Mouse (Mus musculus): ENCODE results near the gene Spsb1.
A peak's percentile ranks its signal among the peaks of the same experiment; 100 is the strongest.

Gene Spsb1

DNA sequence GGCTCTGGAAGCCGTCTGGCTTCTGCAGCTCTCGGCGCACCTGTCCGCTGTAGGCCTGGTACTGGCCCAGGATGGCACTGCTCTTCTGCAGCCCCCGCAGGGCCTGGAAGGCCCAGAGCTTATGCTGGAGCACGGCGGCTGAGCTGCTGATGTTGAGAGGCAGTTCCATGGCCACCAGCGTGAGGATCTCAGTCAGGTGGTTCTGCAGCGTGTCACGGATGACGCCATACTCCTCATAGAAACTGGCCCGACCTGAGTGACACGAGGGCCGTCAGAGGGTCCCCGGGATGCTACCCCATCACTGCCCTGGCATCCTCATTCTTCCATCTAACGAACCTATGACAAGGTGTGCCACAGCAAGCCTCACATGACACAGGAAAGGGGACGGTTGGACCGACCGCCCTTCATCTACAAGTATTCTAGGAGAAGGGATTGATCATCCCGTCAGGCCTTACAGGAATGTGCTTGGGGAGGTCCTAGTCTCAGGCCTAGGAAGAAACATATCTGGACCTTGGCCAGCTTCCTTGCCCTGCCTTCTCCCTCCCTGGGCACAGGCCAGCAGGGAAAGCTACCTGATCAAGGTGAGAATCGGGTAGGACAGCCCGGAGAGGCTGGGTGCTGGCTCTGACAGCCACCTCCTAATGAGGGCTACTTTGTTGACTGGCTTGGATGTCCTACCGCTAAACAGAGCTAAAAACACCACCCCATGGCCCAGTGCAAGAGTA, 29.2 kb upstream of the Spsb1 start:
- DNase-seq (ENCODE audit: extremely low spot score, low spot score): no peak

DNA sequence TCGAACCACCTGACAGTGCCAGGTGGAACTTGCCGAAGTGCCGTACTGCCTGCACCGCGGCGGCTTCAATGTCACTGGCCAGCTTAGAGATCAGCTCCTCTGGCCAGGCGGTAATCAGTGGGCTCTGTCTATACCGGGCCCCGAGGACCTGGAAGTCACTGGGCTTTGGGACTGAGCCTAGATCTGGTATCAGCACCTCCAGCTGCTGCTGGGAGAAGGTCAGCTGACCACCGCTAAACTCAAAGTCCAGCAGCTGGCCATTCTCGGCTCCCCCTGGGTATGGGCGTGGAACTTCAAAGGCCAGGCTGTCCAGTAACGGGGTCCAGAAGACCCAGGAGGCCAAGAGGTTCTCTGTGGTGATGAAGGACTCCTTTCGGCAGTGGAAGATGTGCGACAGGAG, 27.3 kb upstream of the Spsb1 start:
- no peak for DNase-seq (ENCODE audit: extremely low spot score, low spot score)

DNA sequence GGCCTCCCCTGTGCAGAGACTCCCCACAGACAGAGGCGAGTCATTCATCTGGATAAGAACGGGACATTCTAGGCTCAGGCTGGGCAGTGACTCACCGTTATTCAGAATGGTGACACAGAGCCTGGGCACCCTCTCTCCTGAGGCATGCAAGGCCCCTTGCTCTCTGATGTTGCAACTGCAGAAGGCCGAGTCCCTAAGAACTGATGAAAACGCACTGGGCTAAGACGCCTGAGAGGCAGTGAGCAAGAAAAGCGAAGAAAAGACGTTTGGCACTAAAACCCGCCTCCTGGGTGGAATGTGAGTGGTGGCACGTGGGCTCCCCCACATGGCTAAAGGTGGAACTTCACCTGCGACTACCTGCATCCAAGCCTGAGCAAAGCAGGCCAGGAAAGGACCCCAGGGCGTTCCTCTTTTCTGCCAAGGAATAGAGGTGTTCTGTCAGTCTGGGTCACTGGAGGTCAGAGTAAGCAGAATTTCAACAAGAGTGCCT, 25.0 kb upstream of the Spsb1 start:
- DNase-seq (ENCODE audit: extremely low spot score, low spot score): peak; percentile 91

DNA sequence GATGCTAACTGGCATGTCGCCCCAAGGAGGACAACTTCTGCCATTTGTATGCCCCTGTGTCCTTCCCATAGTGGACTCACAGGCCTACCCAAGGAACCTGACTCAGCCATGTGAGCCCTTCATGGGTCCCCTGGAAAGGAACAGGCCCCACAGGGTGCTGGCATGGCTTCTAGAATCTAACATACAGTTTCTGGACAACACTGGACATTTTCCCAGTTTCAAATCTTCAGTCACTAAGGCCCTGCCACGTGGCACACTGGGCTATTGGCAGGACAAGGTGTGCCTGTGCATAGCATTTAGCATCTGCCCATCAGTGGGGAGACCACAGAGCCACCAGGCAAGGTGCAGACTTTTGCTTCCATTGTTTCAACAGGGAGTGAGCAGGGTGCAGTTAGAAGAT, 24.0 kb upstream of the Spsb1 start:
- no peak for DNase-seq (ENCODE audit: extremely low spot score, low spot score)

DNA sequence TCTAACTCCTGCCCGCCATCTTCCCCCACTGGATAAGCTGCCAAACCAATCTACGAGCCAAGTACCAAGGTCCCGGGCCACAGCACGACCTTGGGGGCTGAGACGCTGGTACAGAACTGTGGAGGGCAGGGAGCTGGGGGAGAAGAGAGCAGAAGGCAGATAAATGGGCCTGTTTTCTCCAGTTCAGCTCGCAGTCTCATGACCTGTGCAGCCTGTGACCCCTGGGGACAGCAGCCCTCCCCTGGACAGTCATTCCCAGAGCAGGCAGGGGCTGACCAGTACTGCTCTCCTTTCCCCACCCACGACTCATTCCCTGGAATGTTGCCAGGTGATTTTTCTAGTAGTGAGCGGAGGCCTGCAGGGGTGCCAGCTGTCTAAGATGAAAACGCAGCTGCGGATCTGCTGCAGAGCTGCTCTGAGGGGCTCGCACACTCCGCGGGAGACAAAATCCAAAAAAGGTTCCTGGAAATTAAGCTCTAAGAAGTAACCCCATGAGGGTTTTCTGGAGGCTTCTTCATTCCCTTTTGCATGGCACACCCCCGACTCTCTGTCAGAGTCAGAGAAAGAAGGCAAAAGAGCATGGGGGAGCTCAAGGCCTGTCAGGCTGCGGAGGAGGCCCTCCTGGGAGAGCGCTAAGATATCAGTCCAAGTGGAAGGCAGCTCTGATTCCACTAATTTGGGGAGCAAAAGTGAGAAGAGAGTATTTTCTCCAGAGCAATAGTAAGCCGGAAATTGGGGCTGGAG, 23.1 kb upstream of the Spsb1 start:
- DNase-seq (ENCODE audit: extremely low spot score, low spot score): no peak

DNA sequence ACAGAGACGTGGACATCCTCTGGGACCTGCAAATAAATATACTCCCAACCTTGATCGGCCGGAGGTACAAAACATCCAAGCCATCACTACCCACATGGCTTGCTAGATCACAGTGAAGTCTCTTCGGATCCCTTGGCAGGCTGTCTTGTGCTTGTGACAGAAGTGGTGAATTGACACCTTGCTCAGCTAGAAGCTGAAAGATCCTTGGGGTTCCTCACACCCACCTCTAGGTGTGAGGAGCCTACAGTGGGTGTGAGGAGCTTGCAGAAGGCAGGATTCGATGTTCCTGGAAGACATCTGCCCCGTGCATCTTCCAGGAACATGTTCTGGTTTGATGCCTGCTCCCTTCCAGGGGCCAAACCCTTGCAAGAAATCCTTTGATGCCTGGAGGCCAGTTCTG, 22.3 kb upstream of the Spsb1 start:
- no peak for DNase-seq (ENCODE audit: extremely low spot score, low spot score)

DNA sequence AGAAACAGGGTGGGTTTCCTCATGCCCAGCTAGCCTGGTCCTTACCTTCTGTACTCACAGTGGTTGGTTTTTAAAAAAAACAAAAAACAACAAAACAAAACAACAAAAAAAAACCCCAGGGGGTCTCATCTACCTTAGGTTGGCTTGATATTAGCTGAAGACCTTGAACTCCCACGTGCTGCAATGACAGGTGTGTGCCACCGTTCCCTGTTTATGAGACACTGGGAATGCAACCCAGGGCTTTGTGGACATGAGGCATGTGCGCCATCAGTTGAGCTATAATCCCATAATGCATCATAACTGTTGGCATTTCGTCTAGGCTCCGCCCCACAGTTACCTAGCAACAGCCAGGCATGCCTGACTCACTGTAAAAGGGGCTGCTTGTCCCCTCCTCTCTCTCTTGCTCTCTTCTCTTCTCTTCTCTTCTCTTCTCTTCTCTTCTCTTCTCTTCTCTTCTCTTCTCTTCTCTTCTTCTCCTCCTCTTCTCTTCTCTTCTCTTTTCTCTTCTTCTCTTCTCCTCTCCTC, 20.9 kb upstream of the Spsb1 start:
- no peak for DNase-seq (ENCODE audit: extremely low spot score, low spot score)

DNA sequence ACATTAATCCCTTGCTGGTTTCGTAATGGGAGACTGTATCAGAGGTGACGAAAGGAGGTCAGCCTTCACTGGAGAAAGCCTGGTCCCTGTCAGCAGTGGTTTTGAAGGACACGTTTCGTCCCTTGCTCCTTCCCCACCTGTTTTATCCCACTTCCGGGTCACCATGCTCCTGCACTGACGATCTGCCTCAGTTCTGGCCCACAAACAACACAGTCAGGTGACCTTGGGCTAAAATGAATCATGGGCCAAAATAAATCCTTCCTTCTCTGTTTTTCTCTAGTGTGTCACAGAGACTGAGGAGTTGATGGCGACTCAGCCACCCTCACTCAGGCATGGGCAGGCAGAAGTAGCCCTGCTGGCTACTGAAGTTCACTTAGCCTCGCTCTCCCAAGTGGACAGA, 20.4 kb upstream of the Spsb1 start:
- no peak for DNase-seq (ENCODE audit: extremely low spot score, low spot score)

DNA sequence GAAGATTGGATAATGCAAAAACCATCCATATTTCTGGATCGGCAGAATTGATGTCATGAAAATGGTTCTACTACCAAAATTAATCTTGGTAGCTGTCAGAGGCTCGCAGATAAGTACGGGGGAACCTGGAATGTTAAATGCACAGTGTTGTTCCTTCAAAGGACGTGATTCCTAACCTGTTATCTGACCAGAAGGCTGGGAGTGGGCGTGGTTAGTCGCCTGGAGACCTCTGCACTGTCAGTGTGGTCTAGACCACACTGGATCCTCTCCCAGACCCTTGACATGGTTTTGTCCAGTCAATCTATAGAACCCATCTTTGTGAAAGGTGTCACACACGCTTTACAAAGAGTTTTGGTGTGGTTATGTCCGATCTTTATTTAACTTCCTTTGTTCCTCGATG, 16.6 kb upstream of the Spsb1 start:
- no peak for DNase-seq (ENCODE audit: extremely low spot score, low spot score)

DNA sequence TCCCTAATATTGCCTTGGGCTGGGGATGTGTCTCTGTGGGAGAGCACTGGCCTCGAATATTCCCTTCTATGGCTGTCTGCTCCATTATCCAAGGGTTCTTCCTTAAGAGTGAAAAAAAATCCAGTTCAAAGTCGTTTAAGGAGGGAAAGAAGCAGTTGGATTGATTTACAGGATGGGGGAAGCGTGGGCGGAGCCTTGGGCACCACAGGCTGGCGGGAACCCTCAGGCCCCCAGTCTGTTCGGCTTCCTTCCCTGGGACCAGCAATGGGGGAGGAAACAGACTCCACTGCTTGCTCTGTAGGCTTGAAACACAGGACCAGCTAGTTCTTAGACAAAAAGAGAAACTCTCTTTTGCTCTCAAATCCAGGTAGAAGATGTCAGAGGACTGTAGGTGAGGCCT, 13.7 kb upstream of the Spsb1 start:
- no peak for DNase-seq (ENCODE audit: extremely low spot score, low spot score)

DNA sequence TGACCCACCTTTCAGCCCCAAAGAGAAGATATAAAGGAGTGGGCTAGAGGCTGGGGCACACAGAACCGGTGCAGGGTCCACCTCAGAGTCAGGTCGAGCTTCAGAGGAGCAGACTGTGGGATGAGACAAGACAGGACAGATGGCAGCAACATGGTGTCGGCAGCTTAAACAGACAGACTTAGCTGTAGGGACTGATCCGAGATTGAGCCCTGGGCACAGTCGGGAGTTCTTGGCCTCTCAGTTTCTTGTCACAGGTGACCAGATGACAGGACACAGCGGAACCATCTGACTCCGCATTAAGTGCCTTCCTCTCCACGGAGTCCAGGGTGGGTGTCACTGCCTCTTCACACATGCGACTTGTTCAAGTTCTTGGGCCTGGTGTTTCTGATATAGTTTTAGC, 12.1 kb upstream of the Spsb1 start:
- no peak for DNase-seq (ENCODE audit: extremely low spot score, low spot score)

DNA sequence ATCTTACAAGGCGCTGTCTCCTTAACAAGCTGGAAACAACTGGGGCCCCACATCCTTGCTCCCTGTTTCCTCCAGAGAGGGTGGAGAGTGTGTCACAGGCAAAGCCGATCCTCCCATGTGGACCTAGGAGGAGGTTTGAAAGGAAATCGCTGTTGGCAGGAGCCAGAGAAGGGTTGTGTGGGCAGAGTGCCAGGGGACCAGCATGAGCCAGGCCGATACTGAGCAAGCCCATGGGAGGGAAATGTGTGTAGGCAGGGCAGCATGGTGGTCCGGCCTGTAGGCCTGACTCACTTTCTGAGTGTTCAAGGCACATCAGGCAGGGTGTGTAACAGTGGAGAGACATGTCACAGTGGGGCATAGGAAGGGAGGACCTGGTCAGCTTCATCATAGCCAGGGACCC, 11.4 kb upstream of the Spsb1 start:
- no peak for DNase-seq (ENCODE audit: extremely low spot score, low spot score)

DNA sequence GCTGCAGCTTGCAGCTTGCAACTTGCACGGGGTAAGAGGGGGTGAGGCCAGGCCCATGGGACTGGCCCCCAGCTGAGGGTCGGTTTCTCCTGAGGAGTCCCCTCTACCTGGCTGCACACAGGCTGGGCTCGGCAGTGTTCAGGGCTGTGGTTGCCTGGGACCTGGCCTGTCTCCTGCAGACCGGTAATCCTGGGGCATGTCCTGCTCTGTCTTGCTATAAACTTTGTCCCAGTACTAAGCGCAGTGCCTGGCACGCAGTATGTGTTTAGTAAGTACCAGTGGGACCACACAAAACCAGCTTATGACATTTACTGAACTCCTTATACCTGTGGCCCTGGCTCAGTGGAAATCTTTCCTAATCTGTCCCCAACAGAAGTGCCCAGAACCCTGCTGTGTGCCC, 10.8 kb upstream of the Spsb1 start:
- no peak for DNase-seq (ENCODE audit: extremely low spot score, low spot score)

DNA sequence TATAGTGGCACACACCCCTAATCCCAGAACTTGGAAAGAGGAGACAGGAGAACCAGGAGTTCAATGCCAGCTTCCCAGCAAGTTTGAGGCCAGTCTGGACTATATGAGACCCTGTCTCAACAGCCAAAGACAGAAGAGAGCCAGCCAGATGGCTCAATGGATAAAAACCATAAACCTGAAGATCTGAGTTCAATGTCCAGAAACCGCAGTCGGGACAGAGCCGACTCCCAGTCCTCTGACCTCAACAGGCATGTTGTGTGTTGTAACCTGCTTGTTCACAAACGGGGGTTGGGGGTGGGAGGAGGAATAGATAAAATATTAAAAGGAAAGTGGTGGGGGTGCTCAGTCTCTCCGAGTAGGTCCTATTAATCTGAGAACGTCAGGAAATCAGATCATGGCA, 10.4 kb upstream of the Spsb1 start:
- DNase-seq (ENCODE audit: extremely low spot score, low spot score): no peak

DNA sequence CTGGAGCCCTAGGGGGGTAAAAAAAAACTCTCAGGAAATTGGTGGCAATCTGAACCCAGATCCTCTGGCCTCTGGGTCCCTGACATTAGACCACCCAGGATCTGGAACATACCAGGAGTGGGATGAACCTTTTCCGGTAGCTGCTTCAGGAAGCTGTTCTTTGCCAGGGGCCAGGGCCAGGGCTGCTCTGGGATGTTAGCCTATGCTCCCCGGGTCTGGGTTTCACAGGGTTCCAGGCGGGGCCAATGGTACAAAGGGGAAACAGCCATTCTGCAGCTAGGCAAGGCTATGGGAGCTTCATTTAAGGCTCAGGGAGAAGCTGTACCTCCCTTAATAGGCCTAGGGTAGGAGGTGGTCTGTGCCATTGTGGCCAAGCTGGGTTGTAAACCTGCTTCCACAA, 9.9 kb upstream of the Spsb1 start:
- DNase-seq (ENCODE audit: extremely low spot score, low spot score): no peak

DNA sequence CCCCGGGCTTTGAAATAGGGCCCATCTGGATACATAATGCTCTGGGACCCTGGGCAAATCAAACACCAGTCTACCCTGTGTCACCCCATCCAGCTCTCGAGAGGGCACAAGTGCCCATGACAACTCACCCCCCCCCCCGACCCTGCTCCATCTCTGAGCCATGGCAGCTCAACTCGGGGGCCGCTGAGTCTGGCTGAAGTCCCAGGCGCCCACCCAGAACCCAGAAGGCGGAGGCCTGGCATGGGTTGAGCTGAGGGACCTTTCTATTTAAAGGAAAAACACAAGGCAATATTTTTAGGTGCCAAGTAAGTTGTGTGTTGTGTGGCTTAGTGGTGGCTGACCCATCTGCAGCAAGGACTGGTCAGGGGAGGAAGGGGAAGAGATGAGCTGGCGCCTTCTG, 9.4 kb upstream of the Spsb1 start:
- DNase-seq (ENCODE audit: extremely low spot score, low spot score): no peak

DNA sequence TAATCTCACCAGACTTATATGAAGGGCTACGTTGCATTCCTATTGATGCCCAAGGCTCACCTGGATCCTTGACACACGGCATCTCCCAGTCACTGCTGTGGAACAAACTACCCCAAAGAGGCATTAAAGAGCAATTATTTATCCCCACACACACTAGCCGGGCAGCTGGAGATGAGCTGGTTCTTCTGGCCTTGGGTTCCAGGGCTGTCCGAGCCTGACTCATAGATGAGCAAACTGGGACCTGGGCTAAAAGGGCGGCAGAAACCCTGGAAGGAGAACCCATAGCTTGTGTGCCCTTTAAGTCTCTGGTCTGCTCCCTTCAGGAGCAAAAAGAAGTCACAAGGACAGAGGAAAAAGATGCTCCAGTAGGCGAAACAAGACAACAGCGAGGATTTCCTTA, 5.5 kb upstream of the Spsb1 start:
- no peak for DNase-seq (ENCODE audit: extremely low spot score, low spot score)

DNA sequence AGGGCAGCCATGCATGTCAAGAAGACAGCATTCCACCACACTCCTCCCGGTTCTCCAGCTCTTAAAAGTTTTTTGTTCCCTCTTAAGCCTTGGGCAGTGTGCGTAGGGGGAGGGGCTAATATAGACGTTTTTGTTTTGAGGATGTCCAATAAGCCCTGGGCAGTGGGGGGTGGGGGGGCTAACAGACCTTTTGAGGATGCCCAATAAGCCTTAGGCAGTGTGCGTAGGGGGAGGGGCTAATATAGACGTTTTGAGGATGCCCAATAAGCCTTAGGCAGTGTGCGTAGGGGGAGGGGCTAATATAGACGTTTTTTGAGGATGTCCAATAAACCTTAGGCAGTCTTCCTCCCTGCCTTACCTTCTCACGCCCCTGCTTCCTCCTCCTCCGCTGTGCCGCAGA, 5.0 kb upstream of the Spsb1 start:
- no peak for DNase-seq (ENCODE audit: extremely low spot score, low spot score)

DNA sequence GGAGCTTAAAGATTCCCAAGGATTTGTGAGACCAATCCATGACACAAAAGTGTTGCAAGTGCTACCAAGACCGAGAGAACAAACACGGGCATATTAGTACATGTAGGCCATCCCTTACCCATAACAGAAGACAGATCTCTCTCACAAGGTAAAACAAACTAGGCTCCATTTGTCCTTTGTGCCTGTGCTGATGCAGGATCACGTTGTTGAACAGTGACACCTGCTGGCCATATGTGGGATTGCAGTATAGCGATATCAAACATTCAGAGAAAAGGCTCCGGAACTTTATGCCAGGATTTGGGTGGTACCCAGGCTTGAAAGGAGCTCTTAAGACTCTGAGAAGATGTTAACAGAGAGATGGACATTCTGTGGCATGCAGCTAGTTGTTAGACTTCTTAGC, 3.7 kb upstream of the Spsb1 start:
- DNase-seq (ENCODE audit: extremely low spot score, low spot score): peak; percentile 85

DNA sequence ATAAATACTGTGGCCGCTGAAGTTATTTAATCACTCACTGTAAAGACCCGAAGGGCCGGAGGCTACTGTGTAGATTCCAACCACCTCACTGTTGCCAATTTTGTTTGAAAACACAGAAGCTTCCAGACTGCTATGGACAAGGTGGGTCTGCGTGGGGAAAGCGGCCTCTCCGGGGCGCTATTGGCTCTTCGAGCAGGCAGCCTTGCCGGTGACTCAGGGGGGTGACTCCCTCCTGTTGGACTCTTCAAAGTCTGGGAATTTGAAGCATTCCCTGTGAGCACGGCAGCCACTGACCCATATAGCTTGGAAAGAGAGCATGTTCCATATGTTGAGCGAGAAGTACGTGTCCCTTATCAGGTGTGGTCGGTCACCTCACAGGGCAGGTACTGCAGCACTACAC, 1.2 kb upstream of the Spsb1 start:
- no peak for DNase-seq (ENCODE audit: extremely low spot score, low spot score)

DNA sequence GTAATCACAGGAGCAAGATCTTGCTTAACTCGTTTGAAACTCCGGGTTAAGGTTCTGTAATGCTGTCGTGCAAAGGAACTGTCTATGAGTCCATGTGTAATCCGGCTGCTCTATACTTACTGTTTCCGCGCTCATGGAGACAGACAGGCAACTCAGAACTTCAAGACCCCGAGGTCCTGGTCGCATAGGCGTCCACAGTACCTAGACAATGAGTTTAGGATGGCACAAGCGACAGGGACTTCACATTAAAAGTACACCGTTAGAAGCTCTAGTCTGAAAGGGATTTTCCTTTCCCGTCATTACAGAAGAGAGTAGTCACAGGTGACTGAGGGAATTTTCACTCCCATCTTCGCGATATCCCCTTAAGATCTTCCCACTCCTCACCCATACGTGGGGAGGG, 788 bp upstream of the Spsb1 start:
- no peak for DNase-seq (ENCODE audit: extremely low spot score, low spot score)

DNA sequence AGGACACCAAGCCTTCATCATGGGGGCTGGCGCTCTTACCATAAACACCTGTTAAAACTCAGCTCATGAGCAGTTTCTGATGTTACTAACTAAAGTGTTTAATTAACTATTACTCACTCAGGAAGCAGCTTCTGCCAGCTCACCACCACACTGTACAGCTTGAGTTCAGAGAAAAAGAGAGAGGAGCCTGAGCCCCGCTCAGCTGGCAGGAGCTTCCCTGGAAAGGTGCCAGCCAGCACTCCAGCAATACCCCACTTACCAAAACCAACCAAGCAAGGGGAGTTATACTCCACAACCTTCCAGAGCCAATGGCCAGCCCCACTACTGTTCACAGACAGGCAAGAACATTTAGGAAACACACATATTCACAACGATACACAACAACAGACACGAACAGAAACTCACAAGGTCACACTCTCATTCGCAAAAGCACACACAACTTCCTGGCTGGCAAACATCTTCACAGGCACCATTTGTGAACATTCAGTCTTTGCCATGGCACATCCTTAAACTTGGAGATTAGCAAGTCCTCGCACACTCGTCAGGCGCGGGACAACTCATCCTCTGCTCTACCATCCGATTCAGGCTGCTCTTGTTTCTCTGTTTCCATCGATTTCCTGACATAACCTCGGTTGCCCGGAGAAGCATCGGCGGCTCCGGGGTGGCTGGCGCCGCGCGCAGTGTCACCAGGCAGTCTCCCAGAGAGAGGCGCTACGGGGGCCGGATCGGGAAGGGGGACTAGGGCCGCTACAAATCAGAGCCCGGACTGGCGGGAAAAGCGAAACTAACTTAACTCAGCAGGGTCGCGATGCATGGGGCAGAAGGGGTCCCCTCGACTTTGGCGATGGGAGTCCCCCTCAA, 992 bp downstream of the Spsb1 start:
- peak; percentile 73 for DNase-seq (ENCODE audit: extremely low spot score, low spot score)

Data from neural tube, embryonic 10.5 days (tissue).